Mouse (Mus musculus) liver, postnatal 0 days (tissue): ENCODE measurements around the gene Kiss1. TPM values are rescaled to one million over a fixed set of nuclear protein-coding genes. Genes with fewer than 3 reads are reported as not detected.

Experiments used
- ATAC-seq: fragments of 200-750 bp; cut with Nextera tagmentation; 2 replicates; pipeline ENCODE4 v1.8.0; 2017; ENCODE audit warnings: mild to moderate bottlenecking, moderate library complexity
- DNase-seq: peaks from one replicate; pipeline ENCODE4 v3.0.0-alpha.2; 2016
- H3K27ac ChIP-seq: fragments of 300-500 bp; sonication (generic); 2 replicates; pipeline ENCODE4 v1.5.1; 2014; ENCODE audit warnings: antibody characterized with exemption, moderate library complexity, mild to moderate bottlenecking, low read depth
- H3K27me3 ChIP-seq: fragments of 300-500 bp; sonication (generic); 2 replicates; pipeline ENCODE4 v1.6.1; 2014; ENCODE audit warnings: low read length, control low read depth, mixed read lengths; ENCODE audit not compliant: insufficient read depth
- H3K36me3 ChIP-seq: fragments of 300-500 bp; sonication (generic); replicated peaks from 2 replicates; pipeline ENCODE4 v1.6.1; 2014; ENCODE audit warnings: mild to moderate bottlenecking, control low read depth, low read length, moderate library complexity, mixed read lengths; ENCODE audit not compliant: insufficient read depth
- H3K4me1 ChIP-seq: fragments of 300-500 bp; sonication (generic); 2 replicates; pipeline ENCODE4 v1.6.1; 2014; ENCODE audit warnings: antibody characterized with exemption, mild to moderate bottlenecking, control low read depth; ENCODE audit not compliant: insufficient read depth
- H3K4me2 ChIP-seq: fragments of 300-500 bp; sonication (generic); 2 replicates; pipeline ENCODE4 v1.6.1; 2014; ENCODE audit warnings: low read depth, mild to moderate bottlenecking, low read length, moderate library complexity, mixed read lengths
- H3K4me3 ChIP-seq: fragments of 300-500 bp; sonication (generic); 2 replicates; pipeline ENCODE4 v1.5.1; 2014; ENCODE audit warnings: low read depth, low read length
- H3K9ac ChIP-seq: fragments of 300-500 bp; sonication (generic); replicated peaks from 2 replicates; pipeline ENCODE4 v1.6.1; 2014; ENCODE audit warnings: mild to moderate bottlenecking, moderate library complexity
- H3K9me3 ChIP-seq: fragments of 300-500 bp; sonication (generic); 2 replicates; pipeline ENCODE4 v1.6.1; 2016; ENCODE audit warnings: mild to moderate bottlenecking, control low read depth, low read length, mixed read lengths
- CTCF ChIP-seq: sonication (generic); IDR thresholded peaks from 2 replicates; pipeline ENCODE4 v1.5.1; 2016; ENCODE audit warnings: antibody characterized with exemption, low read depth
- EP300 ChIP-seq: IDR thresholded peaks from 2 replicates; pipeline ENCODE4 v1.6.1; 2016; ENCODE audit warnings: antibody characterized with exemption, low read depth, mild to moderate bottlenecking
- WGBS: fragments of 180-500 bp; shearing (Covaris S2); extraction: QIAGEN DNeasy Blood & Tissue Kit; methylation state at CpG from one replicate; pipeline ENCODE4 v1.1.7; 2014; ENCODE audit not compliant: insufficient replicate concordance; 5-methylcytosine and 5-hydroxymethylcytosine counted together
- polyA plus RNA-seq: library from polyadenylated mRNA; unstranded; fragments of >200 nt; fragmentation: Nextera tagmentation; extraction: Ambion mirVana; gene quantifications from 2 replicates; pipeline ENCODE4 v1.2.1, GENCODE M21; 2015

Gene Kiss1
- polyA plus RNA-seq, 1 experiment from 2014 or later = not detected

DNA sequence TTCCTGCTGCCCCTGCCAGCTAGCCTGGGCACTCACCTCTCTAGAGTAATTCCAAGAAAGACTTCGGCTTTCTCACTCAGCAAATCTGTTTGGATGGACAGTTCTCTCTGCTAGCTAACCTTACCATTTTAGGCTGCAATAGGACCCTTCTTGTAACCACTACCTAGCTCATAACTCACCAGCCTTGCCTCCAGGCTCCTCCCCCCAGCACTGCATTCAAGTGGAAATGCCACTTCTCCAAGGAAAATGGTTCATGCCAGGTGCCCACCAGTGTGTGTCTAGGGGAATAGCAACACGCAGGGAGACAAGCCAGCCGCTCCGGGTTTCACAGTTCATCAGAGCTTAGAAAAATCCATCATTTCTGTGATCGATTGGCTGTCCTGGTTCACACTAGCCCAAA, 55.9 kb downstream of the Kiss1 start:
- no peak for TF ChIP-seq CTCF
- no peak for TF ChIP-seq EP300
- H3K27me3 ChIP-seq = no peaks in the 10 kb centered on the region
- H3K27ac ChIP-seq = no peak overlapping the region
- H3K4me3 ChIP-seq = no peak overlapping the region
- H3K9ac ChIP-seq = no peak overlapping the region
- no peaks in the 10 kb centered on the region for H3K9me3 ChIP-seq
- 75% methylated on average over 5 of the region's 5 CpGs for WGBS
- H3K36me3 ChIP-seq = peaks cover 2% of the 10 kb centered on the region; the same call in 1 of the 2 replicates
- no peak overlapping the region for H3K4me2 ChIP-seq
- DNase-seq = no peak
- no peak for ATAC-seq
- H3K4me1 ChIP-seq = peaks cover 9% of the 10 kb centered on the region

Other genes with a start within 250 kb of the Kiss1 start
- gene Ppp1r15b, start 190.7 kb upstream of the Kiss1 start, polyA plus RNA-seq = 24.3 and 27.0 TPM in 2 replicates
- gene Plekha6, start 157.7 kb upstream of the Kiss1 start, polyA plus RNA-seq = 3.8 and 4.0 TPM in 2 replicates
- 30.8 and 41.9 TPM in 2 replicates for gene Golt1a, start 12.1 kb upstream of the Kiss1 start, polyA plus RNA-seq
- gene Ren1, start 28.6 kb downstream of the Kiss1 start, polyA plus RNA-seq = 0.64 and 0.88 TPM in 2 replicates
- gene Etnk2, start 41.7 kb downstream of the Kiss1 start, polyA plus RNA-seq = 39.5 and 39.6 TPM in 2 replicates
- 1.3 and 1.9 TPM in 2 replicates for gene Sox13, start 102.5 kb downstream of the Kiss1 start, polyA plus RNA-seq